Mouse (Mus musculus): Measurements from ENCODE around the gene Inpp4a.

- TF ChIP-seq CTCF (IDR thresholded peaks at IDR 0.05; ENCODE audit: extremely low read depth, insufficient read depth, low read length) (no peak), POLR2A (IDR thresholded peaks at IDR 0.05; ENCODE audit: extremely low read depth, insufficient read depth, low read length) (no peak)
These were observed 51.4 kb downstream of the Inpp4a start for GRCm38 (mm10) chr1:37350886-37351651.
